Mouse (Mus musculus) thymus, postnatal 14 days (tissue): ENCODE results near the gene Map3k12.

Experiments
- DNase-seq: peaks from one replicate; pipeline ENCODE4 v3.0.0; 2021

Map3k12 gene

DNA sequence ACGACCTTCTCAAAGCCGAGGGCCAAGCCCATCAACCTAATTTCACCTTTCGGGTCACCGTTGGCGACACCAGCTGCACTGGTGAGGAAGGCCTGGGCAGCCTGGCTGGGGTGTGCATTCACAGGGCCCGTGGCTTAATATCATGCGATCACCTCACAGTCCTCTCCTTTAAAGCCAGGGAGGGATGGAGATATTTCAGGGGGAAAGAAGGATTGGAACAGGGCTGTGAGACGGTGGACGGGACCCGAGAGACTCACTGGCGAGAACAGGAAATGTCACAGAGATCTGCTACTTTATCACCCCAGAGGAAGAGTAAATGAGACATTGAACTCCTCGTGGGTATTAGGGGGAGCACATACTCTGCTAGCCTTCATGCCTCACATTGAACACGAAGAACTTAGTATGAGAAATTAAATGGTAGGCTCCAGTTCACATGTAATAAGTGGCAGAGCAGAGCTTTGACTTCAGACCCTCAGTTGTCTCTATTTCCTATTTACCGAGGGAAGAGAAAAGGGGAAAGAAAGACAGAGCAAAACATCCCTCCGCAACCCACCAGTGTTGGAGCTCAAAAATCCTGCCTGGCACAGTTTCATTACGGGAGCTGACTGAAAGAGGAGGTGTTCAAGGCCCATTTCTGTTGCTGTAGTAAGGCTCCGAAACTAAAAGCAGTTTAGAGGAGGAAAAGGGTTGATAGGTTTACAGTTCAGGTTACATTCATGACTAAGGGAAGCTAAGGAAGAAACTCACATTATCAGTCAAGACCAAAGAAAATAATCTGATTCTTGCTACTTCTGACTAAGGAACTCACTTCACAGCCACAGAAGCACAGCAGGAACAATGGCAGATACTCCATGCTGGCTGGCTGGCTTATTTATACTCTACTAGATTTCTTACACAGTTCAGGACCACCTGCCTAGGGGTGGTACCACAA lies 2.6 kb upstream of the Map3k12 start:
- DNase-seq: no peak

GRCm38 (mm10) chr15:102518859-102519201 lies 2.0 kb upstream of the Map3k12 start:
- DNase-seq: no peak

DNA sequence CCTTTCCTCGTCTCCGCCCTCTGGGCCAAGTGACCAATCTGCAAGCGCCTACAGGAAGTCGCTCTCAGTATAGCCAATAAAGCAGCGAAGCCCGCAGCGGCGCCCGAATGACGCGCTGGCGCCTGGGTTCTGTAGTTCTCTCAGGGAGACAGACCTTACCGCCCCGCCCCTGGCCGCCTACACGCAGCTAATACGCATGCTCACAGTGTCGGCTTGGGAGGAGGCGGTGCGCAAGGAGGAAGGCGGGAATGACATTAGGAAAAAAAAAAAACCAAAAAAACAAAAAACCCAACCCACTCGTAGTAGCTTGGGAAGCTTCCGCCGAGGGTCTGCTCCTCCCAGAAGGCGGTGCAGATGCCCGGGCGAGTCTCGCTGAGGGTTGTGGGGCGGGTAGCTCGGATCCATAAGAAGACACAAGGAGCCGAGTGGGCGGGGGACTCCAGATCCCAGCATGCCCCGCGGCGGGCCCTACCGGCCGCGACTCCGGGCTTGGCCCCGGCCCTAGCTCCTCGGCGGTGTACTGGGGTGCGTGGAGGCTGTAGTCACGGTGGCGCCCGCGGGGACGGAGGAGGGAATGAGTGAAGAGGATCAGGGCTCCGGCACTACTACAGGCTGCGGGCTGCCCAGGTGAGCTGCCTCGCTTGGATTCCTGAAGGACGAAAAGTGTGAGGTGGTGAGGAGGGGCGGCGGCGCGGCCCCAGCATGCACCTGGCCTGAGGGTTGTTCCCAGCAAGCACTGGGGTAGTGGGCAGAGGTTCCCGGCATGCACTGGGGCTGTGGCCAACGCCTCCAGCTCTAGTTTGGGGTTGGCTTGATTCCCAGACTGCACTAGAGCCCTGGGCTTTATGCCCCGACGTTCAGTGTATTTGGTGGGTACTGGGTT lies 1.4 kb upstream of the Map3k12 start, which contains the start of gene Tarbp2:
TSS of gene Tarbp2 (plus strand) at position 217 of the 883 bp plus-strand sequence.
- peak; percentile 99 for DNase-seq

- no peak for DNase-seq
Observed at GRCm38 (mm10) chr15:102517631-102517975, 739 bp upstream of the Map3k12 start.

DNA sequence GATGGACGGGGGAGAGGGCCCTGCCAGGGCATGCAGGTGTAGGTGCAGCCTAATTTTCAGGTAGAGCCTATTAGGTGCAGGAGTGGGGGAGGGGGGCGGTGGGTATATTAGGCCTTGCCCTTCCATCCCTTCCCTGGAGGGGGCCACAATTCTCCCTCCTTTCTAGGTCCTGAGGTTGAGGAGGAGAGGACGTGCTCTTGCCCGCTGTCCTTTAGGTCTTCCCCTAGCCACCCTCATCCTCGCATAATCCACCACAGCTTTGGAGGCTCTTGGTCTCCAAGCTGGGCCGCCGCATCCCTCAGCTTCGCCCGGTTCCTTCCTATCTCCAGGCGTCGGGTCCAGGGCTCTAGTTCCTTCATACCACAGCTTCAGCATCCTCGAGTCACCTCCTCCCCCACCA lies 571 bp downstream of the Map3k12 start:
- DNase-seq: no peak

- no peak for DNase-seq
Observed at GRCm38 (mm10) chr15:102515791-102516190, 1.1 kb downstream of the Map3k12 start.

GRCm38 (mm10) chr15:102515261-102515660 lies 1.6 kb downstream of the Map3k12 start:
- DNase-seq: no peak

DNA sequence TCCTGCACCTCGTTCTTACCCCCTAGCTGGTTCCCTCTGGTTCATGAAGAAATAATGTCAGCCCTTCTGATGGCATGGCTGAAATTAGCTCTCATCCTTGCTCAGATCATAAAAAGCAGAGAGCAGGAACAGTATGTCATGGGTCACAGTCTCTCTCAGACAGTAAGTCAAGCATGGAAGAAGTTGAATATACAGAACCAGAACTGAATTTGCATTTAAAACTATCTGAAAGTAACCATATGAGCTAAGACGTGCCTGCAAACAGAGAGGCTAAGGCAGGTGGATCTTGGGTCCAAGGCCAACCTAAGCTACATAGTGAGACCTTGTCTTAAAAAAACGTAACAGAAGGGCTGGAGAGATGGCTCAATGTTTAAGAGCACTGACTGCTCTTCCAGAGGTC lies 3.9 kb downstream of the Map3k12 start:
- DNase-seq: no peak

- DNase-seq: no peak
Observed at GRCm38 (mm10) chr15:102512471-102512870, 4.4 kb downstream of the Map3k12 start.

DNA sequence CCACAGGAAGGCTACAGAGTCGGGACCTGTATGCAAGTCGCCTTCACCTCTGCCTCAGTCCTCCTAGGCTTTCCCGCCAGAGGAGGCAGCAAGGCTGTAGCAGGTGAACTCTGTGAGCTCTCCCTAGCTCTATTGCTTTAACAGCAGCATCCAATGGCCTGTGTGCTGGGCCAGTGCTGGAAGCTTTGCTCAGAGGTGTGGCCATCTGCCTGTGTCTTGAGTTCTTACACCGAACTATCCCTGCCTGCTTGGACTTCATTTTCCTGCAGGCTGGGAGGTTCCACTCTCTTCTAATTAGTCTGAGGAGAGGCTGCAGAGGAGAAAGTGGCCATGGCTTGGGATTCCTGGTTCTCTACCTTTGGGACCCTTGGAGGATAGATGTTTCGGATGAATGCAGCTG lies 4.9 kb downstream of the Map3k12 start:
- DNase-seq: no peak

DNA sequence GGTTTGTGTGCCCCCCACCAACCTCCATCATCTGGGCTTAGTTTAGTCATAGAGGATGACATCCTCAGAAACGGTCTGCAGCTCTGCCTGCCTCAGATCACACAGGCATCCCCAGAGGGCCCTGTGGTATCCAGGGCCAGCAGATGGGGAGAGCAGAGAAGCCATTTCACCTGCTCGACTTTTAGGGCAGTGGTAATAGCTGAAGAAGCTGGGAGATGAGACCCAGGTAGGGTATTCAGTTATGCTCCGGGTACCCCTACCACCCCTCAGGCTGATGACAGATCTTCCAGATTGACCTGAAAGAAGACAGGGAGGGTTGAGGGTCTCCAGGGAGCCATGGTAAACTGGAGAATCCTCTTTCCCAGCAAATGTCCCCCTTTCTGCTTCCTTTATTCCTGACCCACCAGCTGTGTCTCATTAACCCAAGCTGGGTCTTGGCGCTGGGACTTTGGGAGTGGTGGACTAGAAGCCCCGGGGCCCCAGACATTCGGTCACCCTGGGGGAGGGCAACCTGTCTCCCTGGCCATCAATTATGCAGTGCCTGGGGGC lies 5.5 kb downstream of the Map3k12 start:
- no peak for DNase-seq

DNA sequence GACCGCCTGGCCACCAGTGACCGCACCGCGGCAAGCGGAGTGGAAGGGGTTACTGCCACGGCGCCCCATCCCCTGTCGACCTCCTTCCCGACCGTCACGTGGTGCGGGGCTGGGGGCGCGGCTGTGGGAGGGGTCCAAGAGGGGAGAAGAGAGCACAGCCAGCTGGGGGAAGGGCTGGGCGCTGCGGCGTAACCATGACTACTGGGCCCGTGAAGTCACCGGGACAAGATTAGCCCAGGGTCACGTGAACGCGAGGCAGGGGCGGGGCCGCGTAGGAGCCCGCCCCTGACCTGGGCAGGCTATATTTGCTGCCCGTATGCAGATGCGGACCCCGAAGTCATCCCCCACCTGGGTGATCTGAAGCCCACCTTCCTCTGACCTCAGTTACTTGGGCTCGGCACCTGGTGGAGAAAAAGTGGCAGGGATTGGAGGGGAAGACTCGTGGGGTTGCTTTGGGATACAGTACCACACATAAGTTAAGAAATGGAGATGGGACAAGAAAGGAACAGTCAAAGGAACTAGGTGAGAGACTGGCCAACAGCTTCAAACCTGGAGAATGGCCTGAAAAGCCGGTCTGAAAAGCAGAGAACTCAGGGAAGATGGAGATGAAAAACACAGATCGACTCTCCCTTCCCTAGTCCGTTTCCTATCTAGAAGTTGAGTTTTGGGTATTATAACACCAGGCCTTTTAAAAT lies 6.1 kb downstream of the Map3k12 start:
- DNase-seq: peak; percentile 83

- no peak for DNase-seq
Observed at GRCm38 (mm10) chr15:102510110-102510509, 6.8 kb downstream of the Map3k12 start.

GRCm38 (mm10) chr15:102508336-102508735 lies 8.5 kb downstream of the Map3k12 start:
- no peak for DNase-seq

GRCm38 (mm10) chr15:102507561-102507960 lies 9.3 kb downstream of the Map3k12 start:
- no peak for DNase-seq

DNA sequence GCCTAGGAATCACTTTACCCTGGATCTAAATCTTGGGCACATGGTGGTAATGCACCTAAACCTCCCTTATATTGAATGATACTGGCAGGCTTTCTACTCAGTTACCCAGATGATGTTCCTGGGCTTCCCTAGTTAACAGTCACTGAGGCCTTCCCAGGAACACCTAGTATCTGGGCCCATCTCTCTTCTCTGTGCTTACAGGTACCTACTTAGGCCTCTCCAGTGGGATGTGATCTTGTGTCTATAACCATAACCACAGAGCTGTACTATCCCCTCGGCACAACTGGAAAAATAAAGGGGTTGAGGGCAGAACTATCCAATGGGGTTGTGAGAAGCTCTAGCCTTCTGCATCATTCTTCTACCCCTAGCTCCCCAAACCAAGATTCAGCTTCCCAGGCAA lies 10.0 kb downstream of the Map3k12 start:
- DNase-seq: no peak

DNA sequence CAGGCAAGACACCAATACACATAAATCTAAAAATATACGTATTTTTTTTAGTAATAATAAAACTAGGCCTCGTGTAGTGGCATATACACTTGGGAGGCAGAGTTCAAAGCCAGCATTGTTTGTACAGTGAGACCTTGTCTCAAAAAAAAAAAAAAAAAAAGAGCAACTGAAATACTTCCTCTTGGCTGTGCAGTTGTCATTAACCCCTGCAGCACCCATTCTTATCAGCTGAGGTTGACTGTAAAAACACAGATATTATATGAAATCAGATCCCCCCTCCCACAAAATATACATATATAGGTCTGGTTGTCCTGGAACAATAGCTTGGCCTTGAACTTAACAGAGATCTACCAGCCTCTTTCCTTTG lies 10.4 kb downstream of the Map3k12 start:
- DNase-seq: no peak

DNA sequence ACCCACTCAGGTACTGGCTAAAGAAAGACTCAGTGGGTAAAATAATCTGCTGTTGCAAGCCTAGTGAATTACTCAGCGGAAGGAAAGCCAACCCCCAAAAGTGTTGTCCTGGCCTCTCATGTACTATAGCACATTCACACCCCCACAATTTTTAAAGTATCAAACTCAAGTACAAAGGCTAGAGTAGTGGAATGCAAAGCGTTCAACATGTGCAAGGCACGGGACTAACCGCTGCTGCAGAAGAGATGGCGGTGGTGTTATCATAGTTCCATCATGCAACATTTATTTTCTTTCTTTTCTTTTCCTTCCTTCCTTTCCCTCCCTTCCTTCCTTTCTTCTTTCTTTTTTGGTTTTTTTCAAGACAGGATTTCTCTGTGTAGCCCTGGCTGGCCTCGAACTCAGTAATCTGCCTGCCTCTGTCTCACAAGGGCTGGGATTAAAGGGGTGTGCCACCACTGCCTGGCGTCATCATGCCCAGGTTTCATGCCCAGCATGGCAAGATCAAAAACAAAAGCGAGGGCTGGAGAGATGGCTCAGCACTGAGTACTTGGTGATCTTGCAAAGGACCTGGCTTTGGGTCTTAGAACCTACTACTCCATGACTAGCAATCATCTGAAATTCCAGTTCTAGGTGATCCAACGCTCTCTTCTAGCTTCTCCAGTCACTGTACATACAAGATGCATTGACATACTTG lies 10.9 kb downstream of the Map3k12 start:
- DNase-seq: no peak

DNA sequence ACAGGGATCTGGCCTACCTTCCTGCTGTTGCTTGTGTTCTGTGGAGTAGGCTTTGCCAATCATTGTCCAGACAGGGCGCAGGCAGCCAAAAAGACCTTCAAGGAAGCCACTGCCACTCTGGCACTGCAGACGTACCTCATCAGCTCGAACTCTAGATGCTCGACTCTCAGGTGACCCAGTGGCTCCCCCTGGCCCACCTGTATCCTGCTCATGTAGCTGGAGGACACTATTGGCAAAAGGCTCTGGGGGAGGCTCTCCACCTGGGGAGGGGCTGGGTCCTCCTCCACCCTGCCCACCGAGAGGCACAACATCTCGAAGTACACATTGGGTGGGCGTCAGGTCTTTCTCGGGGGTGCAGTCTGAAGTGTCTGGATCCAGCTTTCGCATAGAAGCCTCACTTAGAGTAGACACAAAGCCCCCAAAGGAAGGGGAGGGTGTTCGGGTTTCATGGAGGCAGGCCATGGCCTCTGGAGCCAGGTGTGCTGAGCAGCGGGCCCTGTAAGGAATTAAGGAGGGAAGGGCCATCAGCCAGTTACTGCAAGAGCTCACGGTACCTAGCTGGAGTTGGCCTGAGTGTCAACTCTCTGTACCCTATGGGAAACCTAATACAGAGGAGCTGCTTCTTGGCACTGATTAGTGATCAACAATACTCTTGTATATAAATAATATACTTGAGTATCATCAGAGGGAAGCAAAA lies 11.6 kb downstream of the Map3k12 start:
- DNase-seq: no peak

DNA sequence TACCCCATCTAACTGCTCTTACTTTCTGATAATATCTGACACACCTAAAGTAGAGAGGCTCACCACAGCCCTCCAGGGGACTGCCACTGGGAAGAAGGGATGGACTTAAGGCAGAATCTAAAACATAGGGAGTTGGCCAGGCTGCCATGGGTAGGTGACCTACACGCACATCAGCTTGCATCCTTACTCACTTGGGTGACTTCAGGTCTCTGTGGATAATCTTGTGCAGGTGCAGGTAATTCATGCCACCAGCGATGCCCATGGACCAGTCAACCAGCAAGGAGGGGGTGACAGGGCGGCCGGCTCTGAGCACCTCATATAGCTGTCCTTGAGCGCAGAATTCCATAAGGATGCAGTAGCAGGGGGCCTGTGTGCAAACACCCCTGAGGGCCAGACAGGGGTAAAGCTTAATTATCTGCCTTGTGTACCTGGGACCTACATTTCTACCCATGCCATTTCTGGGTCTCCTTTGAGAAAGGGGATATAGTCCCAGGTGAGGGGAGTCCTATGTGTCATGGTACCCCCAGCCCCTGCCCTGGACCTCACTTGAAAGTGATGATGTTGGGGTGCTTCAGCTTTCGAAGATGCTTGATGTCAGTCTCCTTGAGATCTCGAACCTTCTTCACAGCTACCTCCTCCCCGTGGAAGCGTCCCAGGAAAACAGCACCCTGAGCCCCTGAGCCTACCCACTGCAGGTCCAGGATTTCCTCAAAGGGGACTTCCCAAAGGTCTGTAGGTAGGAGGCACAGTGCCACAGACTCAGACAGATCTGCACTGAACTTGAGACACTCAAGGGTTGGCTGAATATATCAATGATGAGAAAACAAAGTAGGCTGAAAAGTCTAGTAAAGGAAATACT lies 12.7 kb downstream of the Map3k12 start:
- DNase-seq: no peak

GRCm38 (mm10) chr15:102503447-102503846 lies 13.4 kb downstream of the Map3k12 start, which contains the start of gene Gm10337:
TSS of gene Gm10337 (plus strand) at chr15:102503722.
- DNase-seq: no peak
